Mouse (Mus musculus) brain, embryonic 14.5 days (tissue): ENCODE results near the gene Ccs. TPM values are rescaled to one million over a fixed set of nuclear protein-coding genes. Genes with fewer than 3 reads are reported as not detected.
A peak's percentile ranks its signal among the peaks of the same experiment; 100 is the strongest.
"Not testable (repeated sequence)": the region's sequence is repeated elsewhere in the genome, so short reads cannot be mapped to it uniquely, and the experiment has no call there.

Experiments
- DNase-seq: peaks from one replicate; pipeline ENCODE4 v3.0.0-alpha.2; 2011; ENCODE audit warnings: low read depth
- CTCF ChIP-seq: fragments of 200-500 bp; IDR thresholded peaks from 2 replicates; pipeline ENCODE4 v1.5.1; 2012; ENCODE audit warnings: inconsistent platforms, mild to moderate bottlenecking, moderate library complexity, borderline replicate concordance; ENCODE audit not compliant: insufficient read depth, insufficient read length; ENCODE audit errors: extremely low read depth
- POLR2A ChIP-seq: fragments of 200-500 bp; IDR thresholded peaks from 2 replicates; pipeline ENCODE4 v1.6.1; 2012; ENCODE audit warnings: mild to moderate bottlenecking, inconsistent platforms, borderline replicate concordance; ENCODE audit not compliant: poor library complexity, insufficient read depth, insufficient read length, severe bottlenecking; ENCODE audit errors: extremely low read depth
- polyA plus RNA-seq: library from polyadenylated mRNA; depleted of rRNA; stranded (reverse); fragments of >200 nt; gene quantifications from 2 replicates; pipeline ENCODE4 v1.2.3, GENCODE M21; 2012; rRNA removed

Ccs gene
- polyA plus RNA-seq, result 42.3 and 45.1 TPM in 2 replicates

GRCm38 (mm10) chr19:4839149-4839548 lies at the start of gene Ccs, which contains the start of gene Ccdc87:
Gene Ccs, minus strand, starts transcription at chr19:4839332.
Gene Ccdc87, plus strand, starts transcription at chr19:4839366.
- DNase-seq, result peak; percentile 97
- TF ChIP-seq CTCF (peak; percentile 3; the same call in 1 of the 2 replicates), POLR2A (no peak)

GRCm38 (mm10) chr19:4883961-4884360 lies 44.8 kb upstream of the Ccs start:
- no peak for DNase-seq
- TF ChIP-seq POLR2A, result no peak
- no peak for TF ChIP-seq CTCF

GRCm38 (mm10) chr19:4879324-4879703 lies 40.2 kb upstream of the Ccs start:
- TF ChIP-seq CTCF, result no peak
- TF ChIP-seq POLR2A, result no peak
- no peak for DNase-seq

- peak; percentile 98 for DNase-seq
- TF ChIP-seq CTCF, result no peak
- peak; percentile 44; the same call in 1 of the 2 replicates for TF ChIP-seq POLR2A
These were observed 39.5 kb upstream of the Ccs start, which contains the start of gene Zdhhc24 for GRCm38 (mm10) chr19:4878405-4879323. Gene Zdhhc24, plus strand, starts transcription at chr19:4878668.

GRCm38 (mm10) chr19:4877785-4878184 lies 38.7 kb upstream of the Ccs start, which contains the start of gene Actn3:
Gene Actn3, minus strand, starts transcription at chr19:4877909.
- peak; percentile 3 for DNase-seq
- TF ChIP-seq CTCF, result no peak
- TF ChIP-seq POLR2A, result no peak

- no peak for DNase-seq
- no peak for TF ChIP-seq CTCF
- no peak for TF ChIP-seq POLR2A
These were observed 37.6 kb upstream of the Ccs start for GRCm38 (mm10) chr19:4876755-4877154.

GRCm38 (mm10) chr19:4876241-4876640 lies 37.1 kb upstream of the Ccs start:
- TF ChIP-seq CTCF (no peak), POLR2A (no peak)
- no peak for DNase-seq

- DNase-seq, result not testable (repeated sequence)
These were observed 35.5 kb upstream of the Ccs start for GRCm38 (mm10) chr19:4874613-4875012.

GRCm38 (mm10) chr19:4865147-4865546 lies 26.0 kb upstream of the Ccs start:
- TF ChIP-seq POLR2A (no peak), CTCF (no peak)
- peak; percentile 52 for DNase-seq

- TF ChIP-seq POLR2A (no peak), CTCF (no peak)
- DNase-seq, result peak; percentile 17
These were observed 23.9 kb upstream of the Ccs start for GRCm38 (mm10) chr19:4863048-4863447.

- TF ChIP-seq CTCF, result no peak
- no peak for DNase-seq
These were observed 19.9 kb upstream of the Ccs start for GRCm38 (mm10) chr19:4859081-4859480.

- DNase-seq, result no peak
These were observed 16.8 kb upstream of the Ccs start for GRCm38 (mm10) chr19:4855951-4856350.

GRCm38 (mm10) chr19:4855470-4855820 lies 16.3 kb upstream of the Ccs start:
- DNase-seq, result no peak
- TF ChIP-seq CTCF (no peak), POLR2A (no peak)

More at GRCm38 (mm10) chr19:4855951-4856350, 16.8 kb upstream of the Ccs start:
- no peak for TF ChIP-seq CTCF
- no peak for TF ChIP-seq POLR2A
